Mouse (Mus musculus): ENCODE measurements around the gene Lmntd1.

- TF ChIP-seq MXI1 (IDR thresholded peaks at IDR 0.05; ENCODE audit: low read depth, low read length) (no peak), CTCF (conservative IDR thresholded peaks at IDR 0.05 in 1 of 2, IDR thresholded peaks at IDR 0.05 in 1 of 2; ENCODE audit: low read depth in 2 of 2, low read length in 2 of 2) (no peak), EP300 (IDR thresholded peaks at IDR 0.05; ENCODE audit: low read length) (no peak), MEF2A (IDR thresholded peaks at IDR 0.05; ENCODE audit: borderline replicate concordance, low read depth, low read length) (no peak), MAFK (IDR thresholded peaks at IDR 0.05; ENCODE audit: insufficient replicate concordance, low read length) (no peak), ETS1 (conservative IDR thresholded peaks at IDR 0.05; ENCODE audit: low read depth, low read length) (no peak), SIN3A (IDR thresholded peaks at IDR 0.05; ENCODE audit: low read length) (no peak), POLR2A (IDR thresholded peaks at IDR 0.05; ENCODE audit: low read depth, low read length) (no peak)
These were observed 165.8 kb downstream of the Lmntd1 start for GRCm38 (mm10) chr6:145448361-145448760.

Data from CH12.LX (cell line).